Mouse (Mus musculus) layer of hippocampus, adult 8-10 months (tissue): ENCODE results near the gene Npc1l1. TPM values are rescaled to one million over a fixed set of nuclear protein-coding genes. Genes with fewer than 3 reads are reported as not detected.

Source experiments
- DNase-seq, 2 experiments: peaks; one replicate each; pipeline ENCODE4 v3.0.0; 2022; ENCODE audit warnings: low spot score in 2 of 2
- total RNA-seq, 4 experiments: library from RNA; stranded (reverse); gene quantifications; 2 replicates each; pipeline ENCODE4 v1.2.4; 2022

Npc1l1 gene
- total RNA-seq, 4 experiments from 2014 or later: 0.11 to 0.68 (median 0.48) TPM

GRCm38 (mm10) chr11:6164781-6165180, 65.2 kb downstream of the Npc1l1 start:
- no peak for DNase-seq

- DNase-seq: no peak
These were observed 66.2 kb downstream of the Npc1l1 start for GRCm38 (mm10) chr11:6163706-6164105.

- no peak for DNase-seq
These were observed 66.9 kb downstream of the Npc1l1 start for GRCm38 (mm10) chr11:6163062-6163461.

- DNase-seq: no peak
These were observed 68.4 kb downstream of the Npc1l1 start for GRCm38 (mm10) chr11:6161549-6161948.

Other genes with a start within 250 kb of the Npc1l1 start
- 1,000 to 10,000 TPM in 2 of 4 experiments, 100 to 1,000 TPM in 2; 958 to 1,016 (median 997) TPM for gene Camk2b, start 163.8 kb downstream of the Npc1l1 start, total RNA-seq
- under 1 TPM; 0.27 to 0.39 (median 0.29) TPM for gene A730071L15Rik, start 30.1 kb downstream of the Npc1l1 start, total RNA-seq
- 100 to 1,000 TPM; 124 to 133 (median 129) TPM for gene Nudcd3, start 29.7 kb downstream of the Npc1l1 start, total RNA-seq
- 10 to 100 TPM; 45.9 to 52.9 (median 47.5) TPM for gene Ddx56, start 37.6 kb upstream of the Npc1l1 start, total RNA-seq
- 100 to 1,000 TPM in 2 of 4 experiments, 10 to 100 TPM in 2; 96.3 to 107 (median 101) TPM for gene Tmed4, start 44.7 kb upstream of the Npc1l1 start, total RNA-seq
- 100 to 1,000 TPM; 218 to 238 (median 227) TPM for gene Ogdh, start 61.5 kb upstream of the Npc1l1 start, total RNA-seq
- gene Zmiz2, start 158.9 kb upstream of the Npc1l1 start, total RNA-seq: 100 to 1,000 TPM; 157 to 169 (median 159) TPM
- gene Ppia, start 185.3 kb upstream of the Npc1l1 start, total RNA-seq: 1,000 to 10,000 TPM; 1,319 to 1,646 (median 1,558) TPM
- gene H2afv, start 214.3 kb upstream of the Npc1l1 start, total RNA-seq: 10 to 100 TPM; 26.4 to 39.8 (median 36.9) TPM
- gene Purb, start 245.8 kb upstream of the Npc1l1 start, total RNA-seq: 100 to 1,000 TPM; 202 to 239 (median 220) TPM